Mouse (Mus musculus) heart, postnatal 0 days (tissue): ENCODE results near the gene Lck.

Experiments
- CTCF ChIP-seq: IDR thresholded peaks from 2 replicates; pipeline ENCODE4 v1.5.1; 2016; ENCODE audit warnings: antibody characterized with exemption, control low read depth, low read depth
- EP300 ChIP-seq: IDR thresholded peaks from 2 replicates; pipeline ENCODE4 v1.6.1; 2016; ENCODE audit warnings: antibody characterized with exemption, low read depth

- no peak for TF ChIP-seq CTCF
- TF ChIP-seq EP300, result no peak
Observed at GRCm38 (mm10) chr4:129580347-129580746, 6.9 kb upstream of the Lck start.
